Mouse (Mus musculus) frontal cortex, postnatal 36 days (tissue): ENCODE measurements around the gene Uhrf1.

ENCODE experiments used
- DNase-seq, 2 experiments: peaks; one replicate each; pipeline ENCODE4 v3.0.0; 2022; ENCODE audit warnings: low spot score in 2 of 2

Uhrf1 gene

DNA sequence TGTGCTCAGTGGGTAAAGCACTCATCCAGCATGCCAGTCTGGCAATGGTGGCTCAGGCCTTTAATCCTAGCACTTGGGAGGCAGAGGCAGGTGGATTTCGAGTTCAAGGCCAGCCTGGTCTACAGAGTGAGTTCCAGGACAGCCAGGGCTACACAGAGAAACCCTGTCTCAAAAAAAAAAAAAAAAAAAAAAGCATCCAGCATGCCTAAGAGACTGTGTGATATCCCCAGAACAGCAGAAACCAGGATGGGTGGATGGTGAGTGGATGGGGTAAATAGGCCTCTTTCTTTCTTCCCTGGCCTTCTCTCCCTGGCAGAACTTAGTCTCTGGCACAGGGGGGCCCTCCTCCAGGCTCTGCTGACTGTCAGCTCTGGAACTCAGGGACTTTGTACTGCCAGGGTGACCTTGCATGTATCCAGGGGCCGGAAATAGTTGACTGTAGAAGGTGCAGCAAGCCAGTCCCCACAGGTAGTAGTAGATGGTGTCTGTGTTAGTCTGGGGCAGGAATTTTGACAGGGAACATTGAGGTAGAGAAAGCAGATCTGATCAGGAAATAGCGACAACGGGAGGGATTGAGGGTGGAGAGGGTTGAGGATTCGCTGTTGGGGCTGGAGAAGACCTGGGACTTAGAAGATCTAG, 27.2 kb upstream of the Uhrf1 start:
- no peak for DNase-seq

DNA sequence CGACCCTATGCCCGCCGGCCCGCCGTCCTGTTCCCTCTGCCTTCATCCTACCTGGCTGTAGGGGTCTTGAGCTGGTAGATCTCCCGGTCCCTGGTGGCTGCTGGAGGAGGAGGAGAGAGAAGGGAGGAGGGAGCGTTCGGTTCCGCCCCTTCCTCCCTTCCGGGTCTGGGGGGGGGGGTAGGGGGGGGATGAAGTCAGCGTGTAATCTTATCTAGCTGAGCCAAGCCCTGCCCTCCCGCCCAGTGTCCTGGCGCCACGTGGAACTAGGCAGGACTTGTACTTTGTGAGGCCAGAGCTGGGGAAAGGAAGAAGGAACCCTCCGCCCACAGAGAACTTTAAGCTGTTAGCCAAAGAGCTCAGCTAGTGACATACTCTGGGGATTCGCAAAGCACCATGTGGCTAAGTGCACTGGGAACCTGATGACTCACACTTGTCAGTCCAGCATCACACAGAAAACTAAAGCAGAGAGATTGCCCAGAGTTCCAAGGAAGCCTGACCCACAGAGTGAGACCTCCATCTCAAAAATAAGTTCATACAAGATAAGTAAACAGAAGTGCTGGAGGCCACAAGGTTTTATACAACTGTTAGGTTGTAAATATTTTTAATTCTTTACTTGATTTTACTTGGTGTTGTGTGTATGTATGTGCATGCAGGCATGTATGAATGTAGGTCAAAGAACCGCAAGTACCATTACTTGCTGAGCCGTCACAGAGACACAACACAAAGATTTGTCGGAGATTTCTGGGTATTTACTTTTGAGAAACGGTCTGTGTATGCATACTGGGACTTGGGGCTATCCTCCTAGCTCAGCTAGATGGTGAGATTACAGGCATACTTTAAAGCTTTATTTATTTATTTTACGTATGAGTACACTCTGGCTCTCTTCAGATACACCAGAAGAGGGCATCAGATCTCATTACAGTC, 26.2 kb upstream of the Uhrf1 start, which contains the start of gene Ticam1:
TSS of gene Ticam1 (minus strand) at position 144 of the 924 bp plus-strand sequence.
- DNase-seq: peak; percentile 76 to 78

DNA sequence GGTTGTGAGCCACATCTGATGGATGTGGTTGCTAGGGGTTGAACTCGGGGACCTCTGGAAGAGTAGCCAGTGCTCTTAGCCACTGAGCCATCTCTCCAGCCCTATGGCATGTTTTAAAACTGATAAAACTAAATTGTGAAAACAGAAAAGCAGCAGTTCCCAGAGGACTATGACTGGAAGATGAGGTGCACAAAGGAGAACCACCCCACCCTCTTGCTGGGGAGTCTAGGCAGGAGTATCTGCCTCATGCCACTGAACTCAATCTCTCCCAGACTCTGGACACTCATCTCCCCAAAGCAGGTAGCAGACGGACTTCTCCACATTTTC, 25.6 kb upstream of the Uhrf1 start:
- DNase-seq: no peak

DNA sequence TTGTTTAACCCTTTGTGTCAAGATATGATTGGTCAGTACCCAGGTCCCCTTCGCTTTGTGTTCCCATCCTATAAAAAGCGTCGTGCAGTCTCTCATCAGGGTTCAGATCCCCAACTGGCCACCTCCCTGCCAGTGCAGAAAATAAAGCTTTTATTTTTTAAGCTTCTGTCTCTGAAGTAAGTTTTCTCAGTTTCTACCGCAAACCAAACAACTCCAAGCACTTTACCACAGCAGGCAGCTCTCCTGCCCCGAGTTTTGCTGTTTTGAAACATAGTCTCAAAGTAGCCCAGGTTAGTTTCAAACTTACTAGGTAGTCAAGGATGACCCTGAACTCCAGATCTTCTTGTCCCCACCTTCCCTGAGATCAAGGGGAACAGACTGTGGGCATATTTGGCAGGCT, 24.8 kb upstream of the Uhrf1 start:
- DNase-seq: no peak

DNA sequence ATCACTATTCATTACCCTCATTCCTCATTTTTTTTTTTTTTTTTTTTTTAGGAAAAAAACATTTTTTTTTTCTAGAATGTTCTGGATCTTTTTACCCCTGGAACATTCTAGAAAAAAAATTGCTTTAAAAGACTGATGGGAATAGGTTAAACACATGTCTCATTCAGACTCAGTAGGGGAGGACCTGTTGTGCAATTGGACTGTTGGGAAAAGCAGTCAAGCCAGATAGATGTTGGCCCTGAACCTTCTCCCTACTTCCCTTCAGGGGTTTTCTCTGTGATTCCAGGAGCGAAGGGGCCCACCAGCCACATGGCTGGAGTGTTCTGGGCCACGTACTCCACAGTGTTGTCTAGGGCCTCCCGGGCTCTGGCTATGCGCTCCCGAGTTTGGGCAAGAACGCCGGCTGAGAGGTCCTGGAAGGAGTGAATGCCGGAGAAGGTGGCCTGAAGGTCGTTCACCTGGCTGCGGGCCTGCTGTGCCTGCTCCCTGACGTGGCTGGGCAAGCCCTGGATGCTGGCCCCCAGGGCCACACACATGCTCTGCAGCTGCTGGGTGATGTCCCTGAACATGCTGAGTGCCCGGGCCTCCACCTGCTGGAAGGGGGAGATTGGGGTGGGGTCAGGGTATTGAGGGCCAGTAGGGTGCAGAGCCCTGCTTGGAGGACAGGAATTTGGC, 23.5 kb upstream of the Uhrf1 start:
- no peak for DNase-seq

DNA sequence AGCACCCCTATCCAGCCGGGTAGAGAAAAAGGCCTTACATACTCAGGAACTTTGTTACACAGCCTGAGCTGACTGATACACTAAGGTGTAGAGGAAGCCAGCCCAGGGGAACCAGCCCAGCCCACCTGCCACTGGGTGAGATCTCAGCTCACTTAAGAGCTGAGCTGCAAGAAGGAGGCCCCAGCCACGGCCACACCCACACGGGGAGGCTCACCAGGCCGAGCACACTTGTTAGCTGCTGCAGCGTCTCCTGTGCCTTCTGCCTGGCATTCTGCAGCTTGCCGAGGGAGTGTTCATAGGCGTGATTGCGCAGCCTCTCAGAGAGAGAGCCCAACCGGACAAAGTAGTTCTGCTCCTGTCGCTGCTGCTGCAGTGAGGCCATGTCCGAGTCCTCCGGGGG, 21.9 kb upstream of the Uhrf1 start:
- DNase-seq: no peak

DNA sequence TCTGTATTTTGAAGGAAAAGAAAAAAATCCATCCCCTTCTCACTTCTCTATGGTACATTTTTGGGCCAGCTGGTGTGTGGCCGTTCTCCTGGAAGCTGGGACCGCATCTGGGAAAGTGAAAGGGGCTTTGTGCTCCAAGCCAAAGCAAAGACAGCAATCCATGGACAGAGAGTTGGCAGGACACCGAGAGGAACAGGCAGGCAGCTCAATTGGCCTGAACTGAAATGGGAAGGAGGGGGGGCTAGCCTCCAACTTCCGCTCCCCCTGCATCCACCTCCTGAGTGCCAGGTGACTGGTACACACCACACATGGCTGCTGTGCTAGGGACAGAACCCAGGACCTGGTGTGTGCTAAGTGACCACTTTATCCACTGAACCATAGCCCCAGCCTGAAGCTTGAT, 20.3 kb upstream of the Uhrf1 start:
- no peak for DNase-seq

DNA sequence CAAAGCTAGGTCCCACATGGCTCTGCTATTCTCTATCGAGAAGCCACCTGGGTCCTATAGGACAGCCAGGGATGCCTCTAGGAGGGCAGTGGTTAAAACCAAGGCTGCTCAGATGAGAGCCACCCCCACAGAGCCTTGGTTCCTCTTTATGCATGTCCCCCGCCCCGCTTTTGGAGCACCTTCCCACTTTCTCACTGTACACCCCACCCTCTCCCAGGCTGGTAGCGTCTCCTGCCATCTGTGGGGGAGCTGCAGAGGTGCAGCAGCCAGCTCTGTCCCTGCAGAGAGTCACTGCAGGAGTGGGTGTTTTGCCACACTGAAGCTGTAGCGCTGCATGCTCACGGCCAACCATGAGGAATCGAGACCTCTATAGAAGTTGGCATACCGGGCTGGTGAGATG, 19.8 kb upstream of the Uhrf1 start:
- peak in 1 of 2 experiments; percentile 66 for DNase-seq

DNA sequence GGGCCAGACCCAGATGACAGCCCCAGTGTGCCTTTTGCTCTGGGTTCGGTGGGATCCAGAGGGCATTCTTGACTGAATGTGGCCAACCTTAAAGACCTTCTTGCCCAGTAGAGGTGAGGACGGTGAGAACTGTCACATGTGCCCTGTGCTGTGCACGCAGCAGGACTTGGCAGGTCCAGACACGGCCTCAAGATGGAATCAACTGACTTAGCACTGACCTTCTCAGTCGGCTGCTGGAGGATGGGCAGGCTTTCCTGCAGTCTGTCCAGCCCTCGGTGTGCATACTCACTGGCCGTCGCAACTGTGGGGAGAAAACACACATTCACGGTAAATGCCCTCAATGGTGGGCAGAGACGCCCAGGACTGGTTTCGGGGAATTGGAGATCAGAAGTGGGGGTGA, 17.1 kb upstream of the Uhrf1 start:
- DNase-seq: no peak

DNA sequence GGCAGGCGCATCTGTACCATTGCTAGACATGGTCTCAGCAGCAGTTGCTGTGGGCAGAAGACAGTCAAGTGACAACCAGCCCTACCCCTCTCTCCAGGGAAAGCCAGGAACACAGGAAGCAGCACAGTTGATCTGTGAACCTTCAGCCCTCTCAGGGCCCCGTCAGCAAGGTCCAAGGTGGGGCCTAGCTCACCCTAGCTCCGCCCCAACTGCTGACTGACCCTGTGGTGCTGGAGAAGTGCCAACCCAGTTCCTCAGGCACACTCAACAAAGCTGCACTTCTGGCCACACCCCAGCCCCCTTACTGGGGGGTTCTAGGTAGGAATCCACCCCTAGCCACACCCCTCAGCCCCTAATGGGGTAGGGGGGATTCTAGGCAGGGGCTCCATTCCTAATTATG, 15.3 kb upstream of the Uhrf1 start:
- DNase-seq: no peak

DNA sequence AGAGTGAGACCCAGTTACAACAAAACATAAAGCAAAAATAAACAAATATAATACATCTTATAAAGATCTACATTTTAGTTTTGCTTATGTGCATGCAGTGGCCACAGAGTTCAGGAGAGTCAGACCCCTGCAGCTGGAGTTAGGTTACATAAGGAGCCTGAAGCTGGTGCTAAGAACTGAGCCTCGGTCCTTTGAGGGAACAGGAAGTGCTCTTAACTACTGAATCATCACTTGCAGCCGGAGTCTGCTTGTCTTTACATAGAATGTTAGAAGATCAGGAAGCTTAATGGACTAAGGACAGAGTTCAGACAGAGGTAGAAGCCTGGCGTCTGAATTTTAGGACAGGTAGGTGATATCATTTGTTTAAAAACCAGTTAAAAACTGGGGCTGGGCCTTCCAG, 14.3 kb upstream of the Uhrf1 start:
- DNase-seq: no peak

DNA sequence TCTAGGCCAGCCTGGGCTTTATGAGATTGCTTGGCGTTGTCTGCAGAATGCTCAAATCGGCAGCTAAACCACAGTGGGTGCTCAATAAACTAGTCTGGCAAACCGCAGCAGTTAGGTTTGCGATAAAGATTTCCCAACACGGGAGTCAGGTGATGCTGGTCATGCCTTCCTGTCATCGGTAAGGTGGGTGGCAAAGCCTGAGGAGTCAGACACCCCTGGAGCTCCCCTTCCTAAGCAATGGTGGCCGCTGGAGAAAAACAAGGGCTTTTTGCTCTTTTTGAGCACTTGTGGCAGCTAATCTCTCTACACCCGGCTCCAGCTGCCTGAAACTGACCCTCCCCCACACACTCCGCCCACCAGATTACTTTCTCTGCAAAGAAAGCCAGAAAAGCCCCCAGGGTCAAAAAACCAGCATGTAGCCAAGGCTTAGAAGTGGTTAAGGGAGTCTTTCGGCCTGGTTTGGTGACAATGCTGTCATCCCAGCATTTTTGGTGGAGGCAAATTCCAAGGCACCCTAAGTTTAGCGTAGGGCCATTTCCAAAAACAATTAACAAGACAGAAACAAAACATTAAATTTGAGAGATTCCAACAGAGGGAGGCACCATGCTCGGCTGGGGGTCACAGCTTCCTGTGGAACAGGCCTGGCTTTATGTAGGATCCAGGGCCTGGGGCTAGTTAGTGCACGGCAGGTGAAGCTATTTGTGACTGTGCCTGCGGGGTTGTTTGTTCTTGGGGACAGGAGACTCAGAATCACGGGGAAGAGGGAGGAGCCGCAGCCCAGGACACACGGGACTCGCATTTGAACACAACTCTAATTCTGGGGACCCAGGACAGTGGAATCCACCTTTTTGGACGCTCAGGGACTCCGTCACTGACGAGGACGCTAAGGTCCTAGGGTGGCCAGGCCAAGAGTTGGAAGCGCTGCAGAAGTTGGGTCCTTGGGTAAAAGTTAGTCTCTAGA, 13.5 kb upstream of the Uhrf1 start:
- no peak for DNase-seq

DNA sequence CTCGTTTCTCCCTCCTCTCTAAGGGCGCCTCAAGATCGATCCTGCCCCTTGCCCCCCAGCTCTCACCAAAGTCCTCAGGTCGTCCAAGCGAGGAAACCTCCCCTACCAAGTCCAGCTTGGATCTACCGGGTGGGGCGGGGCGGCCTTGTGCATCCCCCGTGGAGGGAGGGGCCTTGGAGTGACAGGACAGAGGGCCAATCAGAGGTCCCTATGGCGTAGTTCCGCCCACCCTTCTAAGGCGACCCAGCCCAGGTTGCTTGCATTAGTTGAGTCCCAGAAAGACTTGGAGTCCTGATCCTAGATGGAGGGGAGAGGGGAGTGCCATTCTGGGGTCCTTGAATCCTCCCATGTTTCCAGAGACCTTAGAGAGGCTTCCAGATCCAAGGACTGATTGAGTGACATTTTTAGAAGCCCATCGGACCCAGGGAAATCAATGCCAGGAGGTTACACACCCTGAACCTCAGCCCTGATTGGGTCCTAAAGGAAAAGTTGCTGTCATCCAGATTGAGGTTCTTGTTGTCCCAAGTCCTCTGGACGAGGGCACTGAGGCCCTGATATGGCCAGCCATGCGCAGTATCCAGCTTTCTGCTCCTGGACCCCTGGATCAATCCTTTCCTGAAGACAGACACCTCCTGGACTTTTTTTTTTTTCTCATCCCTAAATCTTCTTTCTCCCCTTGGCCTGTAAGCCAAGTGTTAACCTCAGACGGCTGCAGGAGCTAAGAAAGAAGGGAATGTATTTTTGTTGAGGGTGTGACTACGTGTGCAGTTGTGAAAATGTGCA, 12.5 kb upstream of the Uhrf1 start:
- peak in 1 of 2 experiments; percentile 64 for DNase-seq

DNA sequence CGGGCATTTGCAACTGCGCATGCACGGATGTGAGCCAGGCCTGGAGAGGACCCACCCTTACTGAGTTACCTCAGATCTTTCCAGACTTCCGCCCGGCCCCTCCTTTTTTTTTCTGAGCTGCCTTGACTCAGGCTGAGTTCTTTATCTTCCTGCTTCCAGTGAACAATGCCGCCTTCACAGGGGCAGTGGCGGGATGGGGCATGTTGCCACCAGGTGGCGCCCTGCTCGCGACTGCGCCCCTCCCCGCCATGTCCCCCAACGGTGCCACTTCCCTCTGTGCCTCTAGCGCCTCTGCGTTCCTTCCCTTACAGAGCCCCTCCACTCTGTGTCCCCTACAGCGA, 12.0 kb upstream of the Uhrf1 start:
- DNase-seq: peak in 1 of 2 experiments; percentile 59

DNA sequence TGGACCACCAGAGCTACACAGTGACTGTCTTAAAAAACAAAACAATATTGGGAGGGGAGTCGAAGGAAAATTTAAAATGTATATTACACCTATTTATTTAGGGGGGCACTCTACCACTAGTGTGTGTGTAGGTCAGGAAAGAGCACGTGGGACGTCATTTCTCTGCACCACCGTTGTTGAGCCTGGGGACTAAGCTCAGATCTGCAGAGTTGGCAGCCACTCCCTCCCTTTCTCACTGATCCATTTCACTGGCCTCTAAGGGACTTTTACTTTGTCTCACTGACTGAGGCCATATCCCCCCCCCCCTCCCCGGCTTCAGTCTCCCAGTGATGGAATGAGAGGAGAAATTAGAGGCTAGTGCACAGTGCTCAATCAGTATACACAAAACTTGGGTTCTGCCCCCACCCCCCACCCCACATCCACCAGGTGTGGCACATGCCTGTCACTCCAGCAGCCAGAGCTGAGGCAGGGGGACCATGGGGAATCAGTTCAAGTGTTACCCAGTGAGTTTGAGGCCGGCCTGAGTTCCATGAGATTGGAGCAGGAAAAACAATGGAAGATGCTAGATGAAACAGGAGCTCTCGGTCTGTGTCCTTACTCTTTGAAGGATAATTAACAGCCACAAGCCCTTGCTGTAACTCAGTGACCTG, 11.2 kb upstream of the Uhrf1 start:
- no peak for DNase-seq

DNA sequence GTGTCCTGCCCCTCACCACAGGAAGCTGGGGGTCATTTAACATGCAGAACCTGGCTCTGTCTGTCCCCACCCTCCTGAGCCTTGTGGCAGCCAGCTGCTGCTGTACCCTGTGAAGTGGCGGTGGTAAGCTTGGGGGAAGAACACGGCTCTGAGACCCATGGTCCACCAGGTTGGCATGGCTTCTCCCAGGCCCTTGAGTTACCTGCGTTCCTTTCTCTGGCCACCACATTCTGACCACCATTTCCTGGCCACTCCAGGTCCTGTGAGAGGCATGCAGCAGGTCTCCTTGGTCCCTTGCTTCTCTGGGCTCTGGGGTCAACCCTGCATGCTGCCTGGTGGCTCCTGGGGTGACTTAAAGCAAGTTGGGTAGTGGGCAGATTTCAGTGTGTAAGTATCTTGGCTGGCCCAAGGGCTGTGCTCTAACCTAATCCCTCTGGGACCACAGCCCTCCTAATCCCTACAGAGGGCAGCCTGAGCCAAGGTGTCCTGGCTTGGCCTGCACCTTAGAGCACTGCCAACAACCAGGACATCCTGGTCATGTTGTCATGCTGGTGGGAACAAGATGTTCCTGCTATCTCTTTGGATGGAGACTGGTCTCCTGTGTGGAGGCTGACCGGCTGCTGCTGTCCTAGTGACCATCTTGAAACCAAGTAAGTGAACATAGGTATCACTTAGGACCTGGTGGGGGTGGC, 10.4 kb upstream of the Uhrf1 start, which contains the start of gene Plin3:
TSS of gene Plin3 (minus strand) at position 343 of the 692 bp plus-strand sequence.
- DNase-seq: no peak

DNA sequence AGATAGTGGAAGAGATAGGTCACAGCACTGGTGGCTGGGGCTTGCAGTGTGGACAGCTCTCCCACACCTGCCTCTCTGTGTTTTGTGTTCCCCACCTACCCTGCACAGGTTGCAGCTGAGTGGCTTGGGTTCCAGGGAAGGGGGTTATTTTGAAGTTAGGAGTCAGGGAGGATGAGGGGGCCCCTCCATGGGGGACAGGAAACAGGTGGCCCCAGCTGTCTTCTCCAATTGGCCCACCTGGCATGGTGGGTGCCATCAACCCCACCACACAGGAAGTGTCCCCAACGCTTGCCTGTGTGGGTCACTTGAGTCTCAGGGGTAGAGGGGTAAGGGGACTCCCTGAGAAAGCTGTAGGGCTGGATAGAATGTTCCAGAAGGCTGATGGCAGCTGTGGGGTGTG, 9.8 kb upstream of the Uhrf1 start:
- DNase-seq: no peak

DNA sequence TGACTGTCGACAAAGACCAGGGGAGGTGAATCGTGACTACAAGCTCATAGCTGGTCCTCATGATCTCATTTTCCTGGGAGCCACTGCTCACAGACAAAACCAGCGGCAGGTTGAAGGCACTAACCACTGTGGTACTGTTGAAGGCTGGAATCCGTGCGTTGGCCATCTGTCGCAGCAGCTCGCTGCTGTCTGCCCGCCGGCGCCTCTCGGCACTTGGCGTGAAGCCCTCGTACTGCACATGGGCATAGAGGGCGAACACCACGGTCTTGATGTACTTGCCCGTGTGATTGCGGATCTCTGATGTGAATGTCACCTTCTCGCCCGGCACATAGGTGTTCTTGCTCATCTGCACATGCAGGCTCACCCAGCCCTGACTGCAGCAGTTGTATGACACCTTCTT, 8.9 kb upstream of the Uhrf1 start:
- peak in 1 of 2 experiments; percentile 49 for DNase-seq

DNA sequence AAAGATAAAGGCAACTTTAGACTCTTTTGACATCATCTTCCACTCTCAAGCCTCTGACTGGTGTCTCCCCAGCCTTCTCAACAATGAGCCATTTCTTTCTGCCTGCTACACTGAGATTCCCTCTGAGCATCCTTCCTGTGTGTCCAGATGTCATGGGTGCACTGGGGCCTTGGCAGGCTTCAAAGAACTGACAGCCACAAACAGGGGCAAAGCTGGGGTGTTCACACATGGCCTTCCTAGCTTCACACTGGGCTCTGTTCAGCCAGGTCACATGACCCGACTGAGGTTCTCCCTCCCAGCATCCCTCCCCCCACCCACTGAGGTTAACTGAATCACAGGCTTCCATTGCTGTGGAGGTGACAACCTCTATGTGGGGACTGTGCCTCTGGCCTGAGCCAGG, 6.9 kb upstream of the Uhrf1 start:
- no peak for DNase-seq

DNA sequence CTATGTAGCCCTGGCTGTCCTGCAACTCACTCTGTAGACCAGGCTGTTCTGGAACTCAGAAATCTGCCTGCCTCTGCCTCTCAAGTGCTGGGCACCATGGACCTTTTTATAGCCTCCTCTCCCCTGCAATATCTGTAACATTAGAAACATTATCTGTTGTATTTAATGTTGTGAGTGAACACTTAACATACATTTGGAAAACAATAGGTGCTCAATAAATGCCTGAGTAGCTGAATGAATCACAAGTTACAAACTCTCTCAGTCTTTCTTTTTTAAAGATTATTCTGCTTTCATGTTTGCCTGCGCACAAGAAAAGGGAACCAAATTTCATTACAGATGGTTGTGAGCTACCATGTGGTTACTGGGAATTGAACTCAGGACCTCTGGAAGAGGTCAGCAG, 4.9 kb upstream of the Uhrf1 start:
- no peak for DNase-seq
